Mouse (Mus musculus) heart, postnatal 10 days (tissue): ENCODE measurements at regions not wholly inside any gene's neighbourhood (a gene's known extent, or its start where the extent isn't known, plus 50 kb on each side); places are given as distances from the start of the nearest gene placed in this dataset.
A peak's percentile ranks its signal among the peaks of the same experiment; 100 is the strongest.

Source experiments
- DNase-seq, 2 experiments: peaks; one replicate each; pipeline ENCODE4 v3.0.0; 2021
- intact Hi-C: fragments of 180-260 bp; cut with DNase I; formaldehyde crosslinking; loops from one replicate; pipeline ENCODE4 v1.15.1; 2025

DNA sequence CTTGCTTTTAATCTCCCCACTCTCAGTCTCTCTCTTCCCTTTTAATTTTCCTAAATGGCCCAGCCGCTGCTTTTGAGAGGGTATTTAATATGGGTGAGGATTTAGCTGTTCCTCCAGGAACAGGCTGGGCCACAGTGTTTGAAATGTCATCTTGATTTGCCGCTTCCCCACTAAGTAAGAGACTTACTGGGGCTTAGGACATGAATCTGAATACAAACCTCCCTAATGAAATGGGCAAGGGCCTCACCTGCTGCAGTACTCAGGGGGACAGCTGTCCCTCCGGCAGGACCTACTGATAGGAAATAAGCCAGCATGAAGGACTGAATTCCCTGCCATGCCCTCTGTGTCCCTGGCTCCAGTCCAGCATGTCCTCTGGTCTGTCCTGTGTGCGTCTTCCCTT, 50.6 kb upstream of the Prr23a1 start:
- intact Hi-C loops, result no loop called here
- no peak for DNase-seq

DNA sequence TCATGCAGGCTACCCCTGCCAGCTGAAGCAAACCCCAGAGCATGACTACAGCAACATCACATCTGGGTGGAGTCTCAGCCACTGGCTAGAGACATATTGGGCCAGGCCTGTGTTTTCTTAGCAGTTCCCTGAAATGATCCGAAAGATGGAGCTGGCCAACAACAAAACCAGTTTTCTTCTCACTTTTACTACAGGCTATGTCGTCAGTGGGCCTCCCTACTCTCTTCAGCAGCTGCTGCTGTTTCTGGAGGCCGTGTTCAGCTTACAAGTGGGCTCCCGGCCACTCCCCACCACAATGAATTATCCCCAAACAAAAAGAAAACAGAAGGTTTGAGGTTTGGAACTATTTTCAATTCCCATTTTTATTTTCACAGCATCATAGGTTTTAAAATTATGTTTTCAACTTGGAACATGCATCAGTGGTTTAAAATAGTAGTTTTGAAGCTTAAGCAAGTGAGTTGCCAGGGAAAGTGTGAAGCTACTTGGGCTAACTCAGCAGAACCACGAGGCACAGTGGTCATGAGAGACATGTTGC, 68.6 kb upstream of the Prr23a1 start:
- intact Hi-C loops, result no loop called here
- DNase-seq, result peak; percentile 2

- intact Hi-C loops, result no loop called here
- no peak for DNase-seq
Measured at GRCm38 (mm10) chr9:98773212-98773611, 69.1 kb upstream of the Prr23a1 start.

- intact Hi-C loops, result no loop called here
- no peak for DNase-seq
Measured at GRCm38 (mm10) chr9:98754764-98755163, 87.5 kb upstream of the Prr23a1 start.

DNA sequence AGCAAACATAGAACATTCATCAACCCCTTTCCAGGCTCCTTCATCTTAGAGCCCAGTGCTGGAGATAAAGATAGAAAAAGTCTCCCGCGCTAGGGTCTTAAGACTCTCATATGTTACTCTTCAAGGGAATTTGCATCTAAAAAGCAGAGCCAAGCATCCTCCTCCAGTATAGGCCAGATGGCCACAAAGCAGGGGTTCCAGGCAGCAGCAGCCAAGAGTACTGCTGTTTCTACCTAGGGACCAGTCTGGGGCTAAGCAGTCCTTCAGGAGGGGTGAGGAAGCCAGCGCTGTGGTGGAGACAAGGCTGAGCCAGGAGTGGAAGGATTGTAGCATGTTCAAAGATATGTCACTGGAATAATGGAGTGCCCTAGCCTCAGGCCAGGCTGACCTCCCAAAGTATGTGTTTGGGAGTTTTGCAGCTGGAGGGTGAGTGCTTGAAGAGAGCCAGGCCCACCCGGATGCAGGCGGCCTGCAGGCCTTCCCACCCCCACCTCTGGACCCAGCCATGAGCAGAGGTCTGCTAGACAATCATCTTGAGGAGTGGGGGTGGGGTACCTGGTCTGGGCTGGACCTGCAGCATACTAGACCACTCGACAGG, 88.8 kb upstream of the Prr23a1 start:
- intact Hi-C loops, result no loop called here
- no peak for DNase-seq

- intact Hi-C loops, result no loop called here
- DNase-seq, result no peak
Measured at GRCm38 (mm10) chr9:98743785-98744184, 98.5 kb upstream of the Prr23a1 start.

- intact Hi-C loops, result no loop called here
Measured at GRCm38 (mm10) chr9:98727276-98727860, 114.9 kb upstream of the Prr23a1 start.

DNA sequence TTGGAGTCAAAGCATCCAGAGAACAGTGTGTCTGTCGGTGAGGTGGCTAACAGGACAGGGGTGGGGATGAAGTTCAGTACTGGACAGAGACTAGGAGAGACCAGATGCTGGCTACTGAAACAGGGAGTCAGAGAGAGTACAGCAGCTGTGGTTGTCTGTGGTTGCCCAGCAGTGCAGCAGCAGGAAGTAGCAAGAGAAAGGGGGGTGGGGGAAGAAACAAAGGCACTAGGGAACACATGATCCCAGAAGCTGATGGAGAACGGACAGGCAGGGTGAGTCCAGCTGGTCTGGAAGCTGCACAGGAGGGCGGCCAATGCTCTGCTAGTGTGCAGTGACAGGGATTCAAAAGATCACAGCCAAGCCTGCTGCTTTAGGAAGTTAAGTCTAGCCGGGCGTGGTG, 115.7 kb upstream of the Prr23a1 start:
- DNase-seq, result peak; percentile 29 to 37
- intact Hi-C loops, result no loop called here

More at GRCm38 (mm10) chr9:98727276-98727860, 114.9 kb upstream of the Prr23a1 start:
- no peak for DNase-seq

GRCm38 (mm10) chr9:98722885-98723284, 119.4 kb upstream of the Prr23a1 start:
- intact Hi-C loops, result no loop called here
- DNase-seq, result no peak

DNA sequence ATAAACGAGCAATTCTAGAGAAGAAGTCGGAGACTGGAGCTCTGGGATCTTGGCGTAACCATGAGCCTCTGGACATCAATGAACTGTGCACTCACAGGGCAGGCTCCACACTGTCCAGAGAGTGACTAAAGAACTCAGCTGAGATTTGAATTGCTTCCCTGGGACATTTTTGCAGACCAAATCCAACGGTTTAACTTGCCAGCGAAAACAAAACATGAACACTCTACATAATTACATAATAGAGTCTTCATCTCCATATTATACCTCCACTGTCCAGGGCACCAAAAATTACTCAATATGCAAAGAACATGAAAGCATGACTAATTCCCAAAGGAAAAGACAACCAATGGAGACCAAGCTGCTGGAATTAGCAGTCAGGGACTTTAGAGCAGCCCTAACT, 119.9 kb upstream of the Mrps22 start:
- intact Hi-C loops, result no loop called here
- peak in 1 of 2 experiments; percentile 6 for DNase-seq

DNA sequence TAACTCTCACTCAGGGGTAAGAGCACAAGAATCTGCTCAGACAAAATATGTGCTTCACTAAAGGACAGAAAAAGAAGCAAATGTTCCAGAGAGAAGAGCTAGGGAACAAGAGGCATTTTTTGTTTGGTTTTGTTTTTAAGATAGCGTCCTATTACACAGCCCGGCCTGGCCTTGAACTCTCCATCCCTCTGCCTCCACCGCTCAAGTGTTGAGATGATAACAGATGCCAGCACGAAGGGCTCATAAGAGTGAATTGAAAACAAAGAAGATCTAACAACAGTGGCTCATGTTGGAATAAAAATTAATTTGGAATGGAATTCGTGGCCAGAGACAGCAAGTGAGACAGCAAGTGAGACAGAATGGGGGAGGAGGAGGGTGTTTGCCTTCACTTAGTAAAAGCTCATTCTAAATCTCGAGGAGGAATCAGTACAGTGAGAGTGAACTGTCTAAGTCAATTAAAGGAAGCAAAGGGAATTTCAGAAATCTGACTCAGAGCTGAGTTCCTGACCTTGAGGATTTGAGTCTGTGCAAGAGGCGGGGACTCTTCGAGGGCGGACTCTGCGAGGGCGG, 116.3 kb upstream of the Mrps22 start:
- intact Hi-C loops, result no loop called here
- DNase-seq, result no peak

- DNase-seq, result no peak
- intact Hi-C loops, result no loop called here
Measured at GRCm38 (mm10) chr9:98714661-98715060, 113.2 kb upstream of the Mrps22 start.

DNA sequence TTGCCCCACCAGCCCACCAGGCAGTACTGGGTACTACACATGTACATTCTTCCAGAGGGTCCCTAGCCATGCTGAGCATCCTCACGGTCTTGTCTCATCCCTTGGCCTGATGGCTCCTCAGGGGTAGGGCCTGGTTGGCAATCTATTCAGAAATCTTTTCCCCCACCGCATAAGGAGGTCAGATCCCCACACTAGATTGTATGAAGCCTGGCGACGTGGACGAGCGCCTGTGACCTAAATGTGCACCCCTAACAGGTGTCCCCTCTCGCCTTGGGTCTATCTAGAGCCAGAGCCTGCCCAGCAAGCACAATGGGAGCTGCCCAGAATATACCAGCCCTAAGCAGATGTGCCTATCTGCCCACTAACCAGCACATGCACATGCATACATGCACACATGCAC, 111.4 kb upstream of the Mrps22 start:
- intact Hi-C loops, result no loop called here
- DNase-seq, result no peak

DNA sequence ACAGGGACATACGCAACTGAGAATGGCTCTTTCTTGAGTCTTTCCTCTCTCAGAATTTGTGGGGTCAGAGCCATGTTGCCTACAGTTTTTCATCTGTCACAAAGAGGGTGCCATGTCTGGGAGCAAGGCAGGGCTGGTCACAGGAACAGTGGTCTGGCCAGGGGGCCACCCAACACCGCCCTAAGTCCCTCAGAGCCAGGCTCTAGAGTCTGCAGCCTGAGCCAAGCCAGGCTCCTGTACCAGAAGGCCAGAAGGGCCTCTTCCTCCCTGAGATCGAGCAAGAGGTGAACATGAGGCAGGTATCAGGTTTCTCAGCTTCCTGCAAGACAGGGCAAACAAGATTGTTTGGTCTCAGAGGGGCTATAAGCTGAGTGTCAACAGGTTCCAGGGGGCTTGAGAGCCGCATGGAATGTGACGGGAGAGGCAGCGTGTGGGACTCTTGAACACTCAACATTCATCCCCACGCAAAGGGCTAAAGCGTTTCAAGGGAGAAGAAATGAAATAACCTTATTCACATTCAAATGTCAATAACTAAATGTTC, 110.6 kb upstream of the Mrps22 start:
- no peak for DNase-seq
- intact Hi-C loops, result no loop called here

DNA sequence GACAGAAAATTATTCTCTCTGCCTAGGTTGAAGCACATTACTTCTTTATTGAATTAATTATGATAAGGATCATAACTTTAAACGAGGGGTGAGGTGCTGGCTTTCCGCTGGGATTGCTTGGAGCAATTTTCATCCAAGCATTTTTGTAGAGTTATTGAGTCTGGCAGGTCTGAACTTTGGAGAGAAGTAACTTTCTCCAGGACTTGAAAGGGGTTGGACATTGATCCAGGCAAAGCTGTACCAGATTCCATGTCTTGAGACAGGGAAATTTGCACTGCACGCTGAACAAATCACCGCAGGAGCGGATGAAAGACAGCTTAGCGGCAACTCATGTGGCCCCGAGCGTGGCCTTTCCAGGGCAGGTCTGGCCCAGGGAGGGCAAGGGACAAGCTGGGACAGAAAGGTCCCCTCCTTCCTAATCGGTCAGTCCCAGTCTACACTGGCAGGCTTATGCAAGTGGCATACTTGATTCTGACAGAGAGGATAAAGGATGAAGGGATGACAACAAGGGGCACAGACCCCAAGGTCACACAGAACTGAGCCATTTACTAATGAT, 108.8 kb upstream of the Mrps22 start:
- intact Hi-C loops, result no loop called here
- DNase-seq, result no peak

- peak in 1 of 2 experiments; percentile 15 for DNase-seq
- intact Hi-C loops, result no loop called here
Measured at GRCm38 (mm10) chr9:98708001-98708680, 106.7 kb upstream of the Mrps22 start.

GRCm38 (mm10) chr9:98707491-98707890, 106.0 kb upstream of the Mrps22 start:
- intact Hi-C loops, result no loop called here
- DNase-seq, result no peak

DNA sequence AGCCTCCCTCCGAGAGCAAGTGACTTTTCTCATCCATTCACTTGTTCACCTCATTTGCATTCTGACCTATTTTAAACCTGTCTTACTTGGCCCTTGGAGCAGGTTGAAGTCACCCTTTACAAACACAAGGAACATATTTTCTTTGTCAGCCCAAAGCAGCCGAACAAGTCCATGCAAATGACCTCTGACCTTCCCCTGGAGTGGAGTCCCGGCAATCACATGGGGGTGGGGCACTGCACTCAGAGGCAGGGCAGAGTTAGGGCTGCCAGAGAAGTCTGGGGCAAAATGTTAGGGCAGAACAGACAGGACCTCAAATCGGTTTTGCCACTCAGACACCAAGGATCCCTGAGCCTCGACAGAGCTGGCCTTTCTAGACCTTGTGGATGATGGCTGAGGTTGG, 102.7 kb upstream of the Mrps22 start:
- intact Hi-C loops, result no loop called here

GRCm38 (mm10) chr9:98703331-98703730, 101.9 kb upstream of the Mrps22 start:
- intact Hi-C loops, result no loop called here
- no peak for DNase-seq

More for the DNA sequence above, 102.7 kb upstream of the Mrps22 start:
- DNase-seq, result no peak

- no peak for DNase-seq
- intact Hi-C loops, result no loop called here
Measured at GRCm38 (mm10) chr9:98700571-98700970, 99.1 kb upstream of the Mrps22 start.

- no peak for DNase-seq
- intact Hi-C loops, result no loop called here
Measured at GRCm38 (mm10) chr9:98697155-98697554, 95.7 kb upstream of the Mrps22 start.
